Mouse (Mus musculus) 416B (cell line): ENCODE measurements at regions not wholly inside any gene's neighbourhood (a gene's known extent, or its start where the extent isn't known, plus 50 kb on each side); places are given as distances from the start of the nearest gene placed in this dataset.
A peak's percentile ranks its signal among the peaks of the same experiment; 100 is the strongest.

Experiments
- DNase-seq: peaks from one replicate; pipeline ENCODE4 v3.0.0; 2011; ENCODE audit warnings: low read depth

DNA sequence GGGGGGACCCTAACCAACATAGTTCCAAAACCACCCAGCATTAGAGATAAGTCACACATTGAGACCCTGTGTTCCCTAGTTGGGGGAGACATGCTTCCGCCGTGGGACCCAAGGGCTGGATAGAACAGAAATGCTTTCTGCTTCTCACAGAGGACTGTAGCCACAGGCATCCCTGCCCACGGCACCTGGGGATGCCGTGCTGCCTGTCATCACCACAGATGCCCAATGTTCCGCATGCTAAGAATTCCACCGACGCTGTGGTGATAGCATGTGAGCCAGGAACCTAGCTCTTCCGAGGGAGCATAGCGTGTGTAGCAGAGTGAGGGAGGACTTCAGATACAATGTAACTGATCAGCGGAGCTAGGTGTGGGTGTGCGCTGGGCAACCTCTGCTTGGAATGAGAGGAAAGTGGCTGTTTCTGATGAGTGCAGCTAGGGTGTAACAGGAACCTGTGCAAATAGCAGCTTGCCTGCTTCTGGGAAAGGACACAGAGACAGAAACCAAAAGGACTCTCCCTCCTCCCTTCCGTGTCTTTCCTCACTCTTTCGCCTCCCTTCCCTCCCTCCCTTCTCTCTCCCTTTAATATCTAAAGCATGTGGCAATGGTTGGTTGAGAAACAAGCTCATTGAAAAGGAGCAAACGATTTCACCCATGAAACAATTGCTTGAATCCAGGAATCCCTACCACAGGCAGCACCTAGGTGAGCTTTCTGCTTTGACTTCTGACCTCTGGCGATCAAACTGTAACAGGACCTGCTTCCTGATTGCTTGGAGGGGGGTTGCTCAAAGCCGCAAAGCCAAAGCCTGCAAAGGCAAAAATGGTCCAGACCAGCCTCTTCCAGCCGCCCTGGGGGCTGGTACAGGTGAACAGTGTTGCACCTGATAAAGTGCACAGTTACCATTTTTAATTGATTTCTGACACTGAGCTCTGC, 102.3 kb downstream of the Gm26897 start:
- no peak for DNase-seq

DNA sequence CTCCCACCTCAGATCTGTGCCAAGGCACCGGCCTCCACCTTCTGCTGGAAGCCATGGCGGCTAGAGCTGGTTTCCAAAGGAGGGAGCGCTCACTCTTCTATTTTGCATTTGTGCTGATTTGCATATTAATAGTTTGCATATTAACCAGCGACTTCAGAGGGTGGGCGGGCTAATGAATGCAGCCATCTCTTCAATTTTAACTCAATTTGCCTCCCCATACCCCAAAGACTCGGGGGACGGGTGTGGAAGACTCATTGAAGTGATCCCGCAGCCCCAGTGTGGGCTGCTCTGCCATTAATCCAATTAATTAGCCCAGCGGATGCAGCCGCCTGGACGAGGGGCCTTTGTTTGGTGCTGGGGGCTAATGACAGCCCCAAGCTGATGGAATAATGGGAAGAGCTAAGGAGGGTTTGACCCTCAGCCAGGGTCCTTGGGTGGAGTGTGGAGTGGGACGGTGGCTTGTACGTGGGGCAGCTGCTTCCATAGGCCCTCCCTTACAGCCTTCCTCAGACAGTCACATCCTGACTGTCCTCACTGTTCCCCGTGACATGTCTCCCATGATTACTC, 103.0 kb downstream of the Gm26897 start:
- DNase-seq = no peak

DNA sequence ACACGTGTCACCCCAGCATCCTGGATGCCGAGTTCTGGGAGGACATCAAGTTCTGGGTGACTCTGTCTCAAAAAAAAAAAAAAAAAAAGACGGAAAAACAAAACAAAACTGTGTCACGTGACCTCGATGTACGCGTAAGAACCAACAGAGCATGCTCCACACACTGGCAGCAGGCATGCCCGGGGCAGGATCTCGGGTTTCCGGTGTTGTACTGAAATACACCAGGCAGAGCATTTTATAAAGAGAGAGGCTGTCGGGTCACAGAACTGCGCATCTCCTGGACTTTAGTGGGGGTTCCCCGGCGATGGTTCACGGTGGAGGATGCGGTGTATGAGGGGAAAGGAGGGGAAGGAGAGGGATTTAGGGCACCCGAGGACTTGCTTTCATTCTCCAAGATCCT, 108.7 kb downstream of the Gm26897 start:
- DNase-seq = peak; percentile 10

- no peak for DNase-seq
These were observed 110.0 kb downstream of the Gm26897 start for GRCm38 (mm10) chr5:111843622-111844239.

DNA sequence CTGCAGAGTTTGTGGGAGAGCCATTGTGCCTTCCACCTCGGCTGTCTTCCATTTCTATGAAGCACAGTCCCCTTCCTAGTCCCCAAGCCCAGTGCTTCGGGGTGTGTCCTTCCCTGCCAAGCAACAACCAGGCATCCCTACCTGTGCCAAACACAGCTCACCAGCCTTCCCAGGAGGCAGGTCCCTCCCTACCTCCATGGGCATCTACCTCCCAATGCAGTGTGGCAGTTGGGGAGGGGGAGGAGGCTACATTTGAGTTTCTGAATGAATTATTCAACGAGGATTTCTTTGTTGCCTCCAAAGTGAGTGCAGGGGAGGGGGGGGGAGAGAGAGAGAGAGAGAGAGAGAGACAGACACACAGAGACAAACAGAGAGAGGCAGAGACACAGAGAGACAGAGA, 110.8 kb downstream of the Gm26897 start:
- no peak for DNase-seq

- peak; percentile 60 for DNase-seq
These were observed 115.2 kb downstream of the Gm26897 start for GRCm38 (mm10) chr5:111848917-111849316.

GRCm38 (mm10) chr5:111852682-111853081, 119.0 kb downstream of the Gm26897 start:
- DNase-seq = no peak

- no peak for DNase-seq
These were observed 121.6 kb downstream of the Gm26897 start for GRCm38 (mm10) chr5:111855366-111855765.

DNA sequence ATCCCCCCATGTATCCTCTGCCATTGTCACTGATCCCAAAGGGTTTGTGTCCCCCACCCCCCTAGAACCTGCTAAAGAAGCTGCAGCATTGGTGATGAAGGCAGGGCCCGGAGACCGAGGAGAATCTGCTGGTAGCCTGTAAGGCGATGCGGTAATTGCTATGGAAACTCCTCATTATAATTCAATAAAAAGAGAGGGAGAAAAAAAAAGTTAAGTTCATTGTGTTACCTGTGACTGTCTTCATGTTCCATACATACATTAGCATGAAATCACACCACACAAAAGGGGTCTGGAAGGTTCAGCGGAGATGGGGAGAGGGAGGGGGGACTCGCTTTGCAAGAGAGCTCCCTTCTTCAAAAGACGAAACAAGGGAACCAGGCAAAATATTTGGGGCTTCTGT, 123.5 kb downstream of the Gm26897 start:
- DNase-seq = no peak

DNA sequence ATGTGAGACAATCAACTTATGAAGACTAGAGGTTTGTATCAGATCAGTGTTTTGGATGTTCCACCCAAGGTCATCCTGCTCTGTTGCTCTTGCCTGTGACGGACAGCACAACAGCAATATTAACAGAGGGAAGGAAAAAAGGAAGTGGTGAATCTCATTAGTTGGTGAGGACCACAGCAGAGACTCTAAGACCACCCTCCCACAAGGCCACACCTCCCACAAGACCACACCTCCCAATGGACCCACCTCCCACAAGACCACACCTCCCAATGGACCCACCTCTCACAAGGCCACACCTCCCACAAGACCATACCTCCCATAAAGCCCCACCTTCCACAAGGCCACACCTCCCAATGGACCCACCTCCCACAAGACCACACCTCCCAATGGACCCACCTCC, 126.7 kb downstream of the Gm26897 start:
- no peak for DNase-seq

DNA sequence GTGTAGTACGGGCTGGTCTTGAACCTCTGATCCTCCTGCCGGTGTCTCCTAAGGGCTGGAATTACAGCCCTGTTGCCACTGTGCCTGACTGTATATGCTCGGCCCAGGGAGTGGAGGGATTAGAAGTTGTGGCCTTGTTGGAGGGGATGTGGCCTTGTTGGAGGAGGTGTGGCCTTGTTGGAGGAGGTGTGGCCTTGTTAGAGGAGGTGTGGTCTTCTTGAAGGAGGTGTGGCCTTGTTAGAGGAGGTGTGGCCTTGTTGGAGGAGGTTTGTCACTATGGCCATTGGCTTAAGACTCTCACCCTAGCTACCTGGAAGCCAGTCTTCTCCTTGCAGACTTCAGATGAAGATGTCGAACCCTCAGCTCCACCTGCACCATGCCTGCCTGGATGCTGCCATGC, 128.6 kb downstream of the Gm26897 start:
- no peak for DNase-seq

DNA sequence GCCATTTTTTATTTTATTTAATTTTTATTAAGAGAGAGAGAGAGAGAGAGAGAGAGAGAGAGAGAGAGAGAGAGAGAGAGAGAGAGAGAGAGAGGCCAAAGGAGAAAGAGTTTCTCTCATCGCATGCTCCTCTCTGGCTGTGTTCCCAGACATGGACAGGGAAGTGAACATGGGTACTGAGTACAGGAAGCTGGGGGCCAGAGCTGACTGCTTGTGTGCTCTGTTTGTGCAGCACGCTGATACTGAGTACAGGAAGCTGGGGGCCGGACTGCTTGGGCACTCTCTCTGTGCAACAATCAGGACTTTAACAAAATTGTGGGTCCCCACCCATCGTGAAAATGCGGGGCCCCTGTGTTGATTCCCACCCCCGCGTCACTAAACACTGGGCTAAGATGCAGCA, 130.2 kb downstream of the Gm26897 start:
- peak; percentile 15 for DNase-seq

GRCm38 (mm10) chr5:111864606-111865005, 130.9 kb downstream of the Gm26897 start:
- DNase-seq = no peak

DNA sequence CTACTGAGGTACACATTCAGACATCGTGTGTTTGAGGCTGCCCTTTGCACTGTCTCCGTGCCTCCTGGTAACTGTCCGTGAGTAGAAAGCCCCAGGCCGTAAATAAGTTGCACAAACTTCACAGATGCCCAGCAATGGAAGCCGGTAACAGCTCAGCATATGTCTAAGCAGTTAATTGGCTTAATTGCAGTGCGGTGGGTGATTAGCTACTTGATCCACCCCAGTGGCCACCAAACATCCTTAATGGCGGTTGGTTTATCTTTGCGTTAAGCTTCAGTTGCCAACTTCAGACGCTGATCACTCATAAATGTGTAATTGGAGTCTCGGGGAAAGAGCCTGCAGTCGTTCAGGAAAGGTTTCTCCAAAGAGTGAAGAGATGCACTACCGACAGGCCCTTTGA, 135.3 kb downstream of the Gm26897 start:
- DNase-seq = no peak

- DNase-seq = no peak
These were observed 143.6 kb downstream of the Gm26897 start for GRCm38 (mm10) chr5:111877165-111877793.

- no peak for DNase-seq
These were observed 145.3 kb downstream of the Gm26897 start for GRCm38 (mm10) chr5:111879044-111879443.

GRCm38 (mm10) chr5:111880268-111880667, 146.5 kb downstream of the Gm26897 start:
- DNase-seq = no peak

DNA sequence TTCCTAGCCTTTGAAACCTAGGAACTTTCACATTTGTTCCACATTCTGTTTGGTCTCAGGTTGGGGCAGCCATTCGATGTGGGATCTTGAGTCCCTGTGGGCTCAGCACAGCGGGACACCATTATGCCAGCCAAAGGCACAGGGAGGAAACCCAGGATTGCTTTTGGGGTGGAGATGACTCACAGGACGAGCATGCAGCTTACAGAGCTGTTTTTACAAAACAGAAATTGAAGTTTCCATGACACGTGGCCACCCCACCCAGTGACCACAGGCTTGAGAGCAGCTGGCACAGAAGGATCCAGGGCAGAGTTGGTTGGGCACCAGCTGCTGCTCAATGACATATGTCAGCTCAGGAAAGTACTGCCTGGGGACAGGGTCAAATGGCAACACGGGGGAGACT, 147.8 kb downstream of the Gm26897 start:
- peak; percentile 69 for DNase-seq

DNA sequence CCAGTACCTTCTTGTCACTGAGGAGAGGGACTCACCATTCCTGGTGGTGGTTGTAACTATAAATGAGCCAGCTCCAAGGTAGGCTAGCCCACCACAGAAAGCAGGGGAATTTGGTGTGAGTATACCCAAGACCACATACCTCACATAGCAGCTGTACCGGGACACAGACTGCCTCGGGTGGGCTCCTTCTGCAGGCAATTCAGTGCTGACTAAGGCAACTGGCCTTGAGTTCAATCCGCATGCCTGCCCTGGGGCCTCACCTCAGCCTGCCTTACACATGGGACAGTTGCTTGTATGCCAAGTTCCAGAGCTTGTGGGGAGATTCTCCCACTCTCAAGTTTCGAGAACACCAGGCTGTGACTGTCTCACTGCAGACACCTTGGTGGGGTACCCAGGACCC, 153.6 kb downstream of the Gm26897 start:
- no peak for DNase-seq

DNA sequence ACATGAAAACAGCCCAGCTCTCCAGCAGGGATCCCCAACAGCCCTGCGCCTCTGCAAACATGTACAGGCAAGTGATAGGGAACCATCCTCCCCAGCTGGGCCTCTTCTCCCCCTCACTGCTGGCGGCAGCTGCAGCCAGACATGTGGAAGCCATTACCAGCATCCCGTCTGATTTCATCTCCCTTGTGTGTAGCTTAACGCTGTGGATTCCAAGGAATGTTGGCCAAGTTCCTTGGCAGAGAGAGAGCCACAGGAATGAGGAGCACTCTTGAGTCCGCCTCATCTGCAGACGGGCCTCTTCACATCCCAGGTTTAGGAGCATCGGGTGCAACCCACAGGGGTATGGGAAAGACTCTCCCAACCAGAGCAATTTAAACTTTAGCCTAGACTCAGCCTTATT, 157.1 kb downstream of the Gm26897 start:
- no peak for DNase-seq

DNA sequence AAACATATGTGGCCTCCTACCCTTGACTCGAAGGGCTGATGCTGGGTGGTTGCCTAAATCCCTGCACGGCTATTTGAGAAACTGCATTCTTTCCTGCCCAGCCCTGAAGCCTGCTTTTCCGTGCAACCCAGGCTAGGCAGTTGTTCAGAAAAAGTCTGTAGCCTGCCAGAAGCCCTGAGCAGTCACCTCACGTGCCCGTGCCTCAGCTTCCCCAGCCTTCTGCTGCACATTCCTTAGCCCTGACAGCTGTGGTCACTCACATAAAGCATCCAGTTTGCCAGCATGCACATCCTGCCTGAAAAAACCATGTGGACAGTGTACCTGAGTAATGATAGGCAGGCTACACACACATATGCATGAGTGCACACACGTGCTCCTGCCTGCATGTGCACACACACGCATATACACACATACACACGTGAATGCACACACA, 157.6 kb downstream of the Gm26897 start:
- no peak for DNase-seq

DNA sequence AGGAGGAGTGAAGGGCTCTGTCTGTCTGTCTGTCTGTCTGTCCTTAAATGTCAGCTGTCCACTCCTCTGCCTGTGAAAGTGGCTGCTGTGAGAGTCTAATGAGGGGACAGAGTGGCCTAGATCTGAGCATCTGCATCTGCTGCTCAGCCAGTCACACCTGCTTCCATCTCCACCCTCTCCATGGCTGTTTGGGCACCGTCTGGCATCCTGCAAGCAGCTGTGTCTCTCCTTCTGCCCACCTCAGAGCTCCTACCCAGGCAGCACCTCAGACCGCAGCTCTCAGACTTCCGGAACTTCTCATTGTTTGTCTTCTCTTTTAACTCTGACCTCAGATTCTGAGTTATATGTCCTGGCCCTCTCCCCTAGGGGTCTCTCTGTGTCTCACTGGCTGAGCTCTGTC, 159.2 kb downstream of the Gm26897 start:
- no peak for DNase-seq

DNA sequence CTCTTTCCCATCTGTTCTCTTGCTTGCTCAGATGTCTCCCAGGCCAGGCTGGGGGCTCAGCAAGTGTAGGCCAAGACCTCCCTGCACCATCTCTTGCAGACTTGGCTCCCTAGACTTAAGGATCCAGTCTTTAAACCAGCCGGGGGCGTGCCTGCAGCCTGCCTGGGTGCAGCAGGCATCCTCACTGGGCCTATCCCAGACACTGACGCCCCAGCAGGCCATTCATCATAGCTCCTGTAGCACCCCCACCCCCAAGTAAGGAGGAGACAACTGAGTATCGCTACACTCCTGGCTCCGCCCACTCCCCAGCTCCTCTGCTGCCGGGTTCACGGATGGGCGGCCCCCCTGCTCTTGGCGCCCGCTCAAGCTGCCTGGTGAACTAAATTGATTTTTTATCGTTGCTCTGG, 160.2 kb downstream of the Gm26897 start:
- no peak for DNase-seq
